Mouse (Mus musculus) c-Kit-positive CD71-positive TER-119-positive erythroid progenitor cells, embryonic 14.5 days (primary cell): ENCODE results near the gene Onecut3.
A peak's percentile ranks its signal among the peaks of the same experiment; 100 is the strongest.

Experiments used
- DNase-seq: peaks from one replicate; pipeline ENCODE4 v3.0.0-alpha.2; 2013; ENCODE audit warnings: low spot score

The Onecut3 gene

GRCm38 (mm10) chr10:80503599-80504220 lies 9.1 kb downstream of the Onecut3 start:
- no peak for DNase-seq

GRCm38 (mm10) chr10:80504724-80505123 lies 10.1 kb downstream of the Onecut3 start:
- no peak for DNase-seq

DNA sequence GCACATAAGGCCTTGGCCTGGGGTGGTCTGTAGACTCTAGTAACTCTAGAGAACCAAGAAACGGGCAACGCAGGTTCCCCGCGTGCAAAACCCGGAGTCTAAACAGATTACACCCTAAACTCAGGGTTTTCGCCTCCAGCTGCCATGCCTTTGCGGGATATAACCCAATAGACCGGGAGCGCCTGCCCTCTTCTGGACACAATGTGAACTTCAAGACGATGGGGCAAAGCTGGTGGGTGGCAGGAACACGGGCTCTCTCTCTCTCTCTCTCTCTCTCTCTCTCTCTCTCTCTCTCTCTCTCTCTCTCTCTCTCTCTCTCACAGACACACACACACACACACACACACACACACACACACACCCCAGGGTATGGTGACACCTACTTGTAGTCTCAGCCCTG lies 11.6 kb downstream of the Onecut3 start:
- peak; percentile 66 for DNase-seq

DNA sequence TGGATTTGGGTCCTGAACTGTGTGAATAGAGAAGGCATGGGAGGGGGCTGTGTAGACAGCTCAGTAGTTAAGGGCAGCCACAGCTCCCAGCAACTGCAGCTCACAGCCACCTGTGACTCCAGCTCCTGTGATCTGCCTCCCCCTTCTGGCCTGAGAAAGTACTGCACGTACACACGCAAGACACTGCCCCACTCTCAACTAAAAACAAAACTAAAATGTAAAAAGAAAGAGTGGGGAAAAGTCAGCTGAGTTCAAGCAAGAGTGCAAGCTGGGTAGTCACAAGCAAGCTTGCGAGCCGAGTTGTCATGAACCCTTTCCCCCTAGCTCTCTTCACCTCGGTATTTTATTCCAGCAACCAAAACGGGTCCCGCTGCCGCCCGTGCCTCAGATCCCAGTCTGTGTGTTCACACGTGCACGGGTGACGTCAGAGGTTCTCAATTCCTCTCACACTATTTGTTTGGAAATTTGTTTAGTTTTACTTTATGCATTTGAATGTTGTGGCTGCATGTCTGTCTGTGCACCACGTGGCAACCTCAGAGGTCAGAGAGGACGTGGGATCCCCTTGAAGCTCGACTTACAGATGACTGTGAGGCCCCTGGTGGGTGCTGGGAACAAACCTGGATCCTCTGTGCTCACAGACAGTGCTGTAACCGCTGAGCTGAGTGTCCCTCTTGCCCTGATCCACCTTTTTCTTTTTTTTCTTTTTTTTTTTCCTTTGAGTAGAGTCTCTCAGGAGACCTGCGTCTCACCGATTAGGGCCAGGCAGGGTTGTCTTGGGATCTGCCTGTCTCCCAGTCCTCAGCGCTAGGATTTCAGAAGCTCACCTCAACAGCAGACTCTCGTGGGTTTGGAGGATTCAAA lies 15.0 kb downstream of the Onecut3 start:
- DNase-seq: peak; percentile 76

GRCm38 (mm10) chr10:80510273-80510660 lies 15.6 kb downstream of the Onecut3 start:
- DNase-seq: no peak

- no peak for DNase-seq
Observed at GRCm38 (mm10) chr10:80513739-80514138, 19.1 kb downstream of the Onecut3 start.

GRCm38 (mm10) chr10:80519287-80519686 lies 24.7 kb downstream of the Onecut3 start:
- no peak for DNase-seq

DNA sequence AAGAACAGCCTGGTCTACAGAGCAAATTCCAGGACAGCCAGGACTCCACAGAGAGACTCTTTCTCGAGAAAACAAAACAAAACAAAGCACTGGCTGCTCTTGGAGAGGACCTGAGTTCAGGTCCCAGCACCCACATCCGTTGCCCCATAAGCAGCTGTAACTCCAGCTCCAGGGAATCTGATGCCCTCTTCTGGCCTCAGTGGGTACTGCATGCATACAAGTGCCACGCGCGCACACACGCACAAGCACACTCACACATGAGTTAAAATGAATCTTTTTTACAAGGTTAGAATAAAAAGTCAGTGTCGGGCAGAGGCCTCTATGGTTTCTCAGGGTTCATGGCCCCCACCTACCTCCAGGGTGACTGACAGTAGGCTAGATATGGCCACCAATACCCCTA lies 28.7 kb downstream of the Onecut3 start:
- no peak for DNase-seq

DNA sequence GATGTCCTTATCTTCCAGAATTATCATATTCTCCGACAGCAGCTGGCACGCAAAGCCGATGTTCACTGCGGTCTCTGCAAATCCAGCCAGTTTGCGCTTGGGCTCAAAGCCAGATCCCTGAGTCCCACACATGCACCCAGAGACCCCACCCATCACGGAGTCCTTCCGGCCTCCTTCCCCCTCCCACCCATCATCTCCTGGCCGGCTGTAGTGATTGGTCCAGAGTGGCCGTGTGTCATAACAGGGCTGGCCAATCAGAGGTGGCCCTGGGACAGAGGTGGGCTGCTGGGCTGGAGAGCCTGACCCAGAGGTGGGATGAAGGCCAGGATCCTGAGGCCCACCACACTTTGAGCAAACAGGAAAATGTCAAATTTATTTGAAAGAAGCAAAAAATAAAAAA lies 31.5 kb downstream of the Onecut3 start:
- no peak for DNase-seq

DNA sequence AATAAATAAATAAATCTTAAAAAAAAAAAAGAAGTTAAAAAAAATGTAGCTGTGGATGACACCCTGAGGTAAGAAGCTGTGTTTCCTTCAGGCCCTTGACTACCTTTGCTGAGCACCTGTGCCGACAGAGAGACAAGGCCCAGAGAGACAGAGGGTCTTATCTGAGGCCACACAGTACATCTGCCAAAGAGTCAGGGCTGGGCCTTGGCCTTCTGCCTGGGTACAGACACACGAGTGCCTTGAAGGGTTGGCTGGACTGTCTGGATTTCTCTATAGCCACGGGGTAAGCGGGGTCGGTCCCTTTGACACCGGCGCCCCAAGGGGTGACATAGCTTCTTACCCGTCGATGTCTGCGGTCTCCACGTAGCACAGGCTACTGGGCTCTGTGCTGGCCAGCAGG lies 38.1 kb downstream of the Onecut3 start:
- DNase-seq: no peak

GRCm38 (mm10) chr10:80533704-80534103 lies 39.1 kb downstream of the Onecut3 start:
- peak; percentile 87 for DNase-seq

DNA sequence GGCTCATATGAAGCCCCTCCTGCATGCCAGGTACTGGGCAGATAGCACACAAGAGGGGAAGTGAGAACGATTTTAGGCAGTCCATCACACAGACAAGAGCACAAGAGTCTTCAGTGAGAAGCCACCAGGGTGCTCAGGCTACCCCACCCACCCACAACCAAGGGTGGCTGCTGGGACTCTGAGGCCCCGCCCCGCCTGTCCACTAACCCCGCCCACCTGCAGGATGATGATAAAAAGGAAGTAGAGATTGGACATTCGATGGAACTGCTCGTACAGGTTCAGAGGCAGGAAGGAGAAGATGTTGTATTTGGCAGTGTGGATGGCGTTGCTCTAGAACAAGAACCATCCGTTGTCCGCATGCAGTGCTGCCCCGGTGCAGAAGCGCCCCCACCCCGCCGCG lies 40.4 kb downstream of the Onecut3 start:
- DNase-seq: peak; percentile 76

DNA sequence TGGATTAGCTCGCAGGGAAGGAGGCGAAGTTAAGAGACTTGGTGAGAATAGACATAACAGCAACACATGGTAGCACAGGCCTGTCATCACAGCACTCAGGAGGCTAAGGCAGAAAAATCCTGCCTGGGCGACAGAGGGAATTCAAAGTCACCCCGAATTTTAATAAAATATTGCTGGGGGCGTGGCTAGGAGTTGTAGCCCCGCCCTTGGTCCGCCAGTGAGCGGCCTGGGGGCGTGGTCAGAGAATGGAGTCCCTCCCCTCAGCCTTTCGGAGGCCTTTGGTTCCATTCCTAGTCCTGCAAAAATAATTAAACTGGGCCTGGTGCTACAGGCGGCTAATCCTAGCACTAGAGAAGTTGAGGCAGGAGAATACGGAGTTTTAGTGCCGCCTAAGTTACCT lies 41.1 kb downstream of the Onecut3 start:
- peak; percentile 82 for DNase-seq

- DNase-seq: no peak
Observed at GRCm38 (mm10) chr10:80538180-80538579, 43.5 kb downstream of the Onecut3 start.

- peak; percentile 100 for DNase-seq
Observed at GRCm38 (mm10) chr10:80538710-80539394, 44.2 kb downstream of the Onecut3 start, which contains the start of gene Atp8b3. Atp8b3 (minus strand) TSS chr10:80539124.

- no peak for DNase-seq
Observed at GRCm38 (mm10) chr10:80539493-80539892, 44.9 kb downstream of the Onecut3 start.

DNA sequence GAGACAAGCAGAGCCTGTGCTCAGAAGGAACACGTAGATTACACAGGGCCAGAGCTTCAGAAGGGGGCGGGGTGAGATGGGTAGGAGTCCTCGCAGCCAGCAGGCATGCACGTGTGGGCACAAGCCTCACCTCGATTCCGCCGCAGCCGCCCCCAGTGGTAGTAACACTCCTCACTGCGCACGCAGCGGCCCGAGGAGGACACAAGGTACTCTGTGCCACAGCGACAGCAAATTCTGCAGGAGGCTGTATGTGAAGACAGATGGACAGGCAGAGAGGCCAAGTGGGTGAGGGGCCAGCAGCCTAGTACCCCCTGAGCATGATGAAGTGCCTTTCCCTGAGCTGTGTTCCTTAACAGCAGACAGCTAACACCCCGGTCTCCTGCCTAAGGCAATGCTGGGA lies 49.2 kb downstream of the Onecut3 start:
- no peak for DNase-seq

- DNase-seq: no peak
Observed at GRCm38 (mm10) chr10:80545590-80545989, 51.0 kb downstream of the Onecut3 start.

DNA sequence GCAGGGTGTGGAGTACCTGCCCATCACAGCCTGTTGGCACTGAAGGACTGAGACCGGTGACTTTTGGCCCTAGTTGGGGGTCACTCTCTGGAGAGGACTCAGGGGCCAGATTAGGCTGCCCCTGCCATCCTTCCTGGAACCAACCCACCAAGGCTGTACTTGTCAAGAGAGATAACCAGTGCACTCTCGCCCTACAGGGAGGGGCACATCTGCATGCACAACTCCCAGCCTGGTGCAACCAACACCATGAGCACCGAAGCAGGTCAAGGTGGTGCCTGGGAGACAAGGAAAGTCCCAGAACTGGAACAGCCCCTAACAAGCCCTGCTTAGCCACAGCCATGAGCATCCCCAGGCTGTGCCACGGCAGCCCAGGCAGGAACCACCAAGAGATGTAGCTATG lies 52.3 kb downstream of the Onecut3 start:
- DNase-seq: no peak

DNA sequence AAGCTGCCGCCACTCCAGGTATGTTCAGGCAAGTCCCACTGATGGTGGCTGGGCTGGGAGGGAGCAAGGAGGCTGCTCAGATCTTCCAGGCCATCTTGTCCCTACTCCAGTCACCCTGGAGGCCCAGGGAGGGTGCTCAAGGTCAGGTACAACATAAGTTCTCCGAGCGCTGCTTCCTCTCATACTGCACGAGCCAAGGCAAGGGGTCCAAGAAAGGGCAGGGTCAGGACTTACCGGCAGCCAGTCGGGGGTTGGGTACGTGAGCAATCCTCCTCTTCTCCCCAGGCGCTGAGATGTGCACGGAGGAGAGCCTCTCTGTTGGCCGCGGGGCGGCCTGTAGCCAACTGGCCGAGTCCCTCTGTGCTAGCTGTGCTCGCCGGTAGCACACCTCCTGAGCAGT lies 52.9 kb downstream of the Onecut3 start:
- DNase-seq: no peak

- DNase-seq: no peak
Observed at GRCm38 (mm10) chr10:80548428-80549006, 53.9 kb downstream of the Onecut3 start.

DNA sequence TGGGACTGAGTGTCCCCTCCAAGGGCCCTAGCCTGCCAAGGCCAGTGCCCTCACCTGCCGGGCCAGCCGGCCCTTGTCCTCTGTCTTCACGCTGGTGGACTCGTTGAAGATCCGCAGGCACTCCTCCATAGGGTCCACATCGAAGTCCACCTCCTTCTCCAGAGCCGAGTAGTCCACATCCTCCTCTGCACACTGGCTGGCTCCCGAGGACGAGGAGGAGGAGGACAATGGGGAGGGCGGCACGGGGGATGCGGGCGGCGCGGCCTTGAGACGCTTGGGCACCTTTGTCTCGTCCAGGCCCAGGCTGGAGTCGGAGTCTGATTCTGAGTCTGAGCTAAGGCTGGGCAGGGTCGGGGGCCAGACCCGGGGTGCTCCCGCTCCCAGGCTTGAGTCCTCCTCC lies 54.6 kb downstream of the Onecut3 start:
- DNase-seq: no peak

- DNase-seq: no peak
Observed at GRCm38 (mm10) chr10:80552364-80552763, 57.7 kb downstream of the Onecut3 start.
